Mouse (Mus musculus) adrenal gland, postnatal 14 days (tissue): ENCODE data around the gene Bsx. TPM values are rescaled to one million over a fixed set of nuclear protein-coding genes. Genes with fewer than 3 reads are reported as not detected.

Source experiments
- DNase-seq: peaks from one replicate; pipeline ENCODE4 v3.0.0; 2021; ENCODE audit warnings: mixed read lengths
- total RNA-seq: library from RNA; stranded (reverse); gene quantifications from 2 replicates; pipeline ENCODE4 v1.2.3, GENCODE M21; 2021

The Bsx gene
- total RNA-seq, 1 experiment from 2014 or later: not detected

- no peak for DNase-seq
These were observed 18.5 kb downstream of the Bsx start for GRCm38 (mm10) chr9:40892456-40892855.

- DNase-seq: no peak
These were observed 33.5 kb downstream of the Bsx start for GRCm38 (mm10) chr9:40907413-40907812.

DNA sequence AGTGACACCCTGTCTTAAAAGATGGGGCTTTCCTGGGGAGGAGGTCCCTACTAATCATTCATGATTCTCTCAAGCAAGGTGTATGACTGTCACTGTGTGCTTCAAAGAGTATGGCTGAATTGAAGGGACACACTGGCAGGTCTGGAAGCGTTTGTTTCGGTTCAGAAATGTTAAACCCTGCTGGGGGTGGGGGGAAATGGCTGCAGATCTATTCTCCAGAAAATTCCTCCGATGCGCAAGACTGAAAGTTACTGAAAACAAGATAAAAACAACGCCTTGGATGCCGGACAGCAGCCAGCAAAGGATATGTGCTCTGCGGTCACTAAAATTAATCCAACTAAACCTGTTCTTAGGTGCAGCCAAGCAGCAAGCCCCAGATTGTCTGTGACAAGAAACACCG lies 34.5 kb downstream of the Bsx start:
- DNase-seq: no peak

- DNase-seq: no peak
These were observed 35.0 kb downstream of the Bsx start for GRCm38 (mm10) chr9:40908915-40909314.

DNA sequence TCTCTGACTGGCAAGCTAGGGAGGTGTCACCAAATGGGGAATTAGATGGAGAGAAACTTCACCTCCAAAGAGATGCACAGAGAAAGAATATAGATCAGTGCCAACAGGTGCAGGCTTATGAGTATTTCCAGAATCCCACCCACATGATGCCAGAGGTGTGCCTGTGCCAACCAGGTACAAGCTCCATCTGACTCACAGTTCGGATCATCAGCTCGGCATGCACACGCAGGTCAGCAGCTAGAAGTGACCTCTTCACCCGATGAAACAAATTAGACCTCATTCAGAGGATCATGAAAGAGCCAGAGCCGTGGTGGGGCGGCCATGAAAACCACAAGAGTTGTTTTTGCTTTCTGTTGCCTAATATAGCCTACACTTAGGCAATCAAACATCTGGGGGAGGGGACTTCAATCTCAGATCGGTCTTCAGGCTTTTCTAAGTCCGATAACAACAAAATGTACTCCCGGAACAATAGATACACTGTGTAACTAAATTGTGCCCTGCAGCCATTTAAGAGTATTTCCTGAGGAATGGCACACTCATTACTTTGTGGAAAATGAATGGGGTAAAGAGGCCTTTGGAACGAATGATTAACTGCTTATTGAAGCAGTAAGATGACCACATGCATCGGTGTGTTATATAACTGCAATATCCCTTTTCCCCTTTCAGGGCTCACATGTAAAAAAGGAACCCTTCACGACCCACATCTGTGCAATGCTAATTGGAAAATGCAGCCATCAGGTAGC lies 44.1 kb downstream of the Bsx start:
- no peak for DNase-seq

DNA sequence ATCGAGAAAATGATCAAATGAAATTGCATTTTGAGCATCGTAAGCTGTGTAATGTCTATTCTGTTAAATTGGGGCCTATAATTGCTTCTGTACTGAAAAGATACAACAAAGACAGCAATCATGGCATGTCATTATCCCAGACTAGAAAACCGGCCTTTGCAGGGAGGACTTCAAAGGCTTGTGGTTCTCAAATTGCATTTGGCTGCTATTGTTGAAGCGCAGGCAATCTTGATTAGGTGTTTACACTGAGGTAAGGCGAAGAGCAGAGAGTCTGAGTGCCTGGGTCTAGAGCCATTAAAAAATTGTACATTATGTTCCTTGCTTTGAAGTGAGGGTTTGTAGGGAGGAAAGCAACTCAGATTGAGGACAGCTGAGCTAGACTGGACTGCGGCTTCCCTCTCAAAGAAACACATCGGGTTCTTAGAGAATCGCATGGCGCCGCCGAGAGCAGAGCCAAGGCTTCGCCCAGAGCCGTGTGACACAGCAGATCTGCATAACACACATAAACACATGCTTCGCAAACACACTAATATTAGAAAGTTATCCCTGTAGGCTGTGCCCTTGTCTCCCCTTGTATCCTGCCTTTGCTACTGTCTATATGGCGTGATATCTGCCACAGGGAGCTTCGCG lies 53.5 kb downstream of the Bsx start:
- DNase-seq: no peak

Other genes starting within 250 kb of the Bsx start
- not detected in 2 replicates for gene Gm21915, start 203.5 kb upstream of the Bsx start, total RNA-seq
- 6.5 and 7.4 TPM in 2 replicates for gene Clmp, start 188.2 kb upstream of the Bsx start, total RNA-seq
- 1,718 and 2,240 TPM in 2 replicates for gene Hspa8, start 73.1 kb upstream of the Bsx start, total RNA-seq
- gene Jhy, start 90.0 kb downstream of the Bsx start, total RNA-seq: not detected in 2 replicates
- gene Crtam, start 130.5 kb downstream of the Bsx start, total RNA-seq: 0.26 TPM in 1 of 2 replicates, not detected in the other